Comparison of ENCODE assay signal across 35 mouse cellular contexts in genomic region chr12:9007811-9008210, GRCm38 (mm10).
"Had no signal": no experiment of that assay in that cellular context is flagged by ENCODE, and none has a peak within 500 bp of the region (broad histone marks: within the 10 kb centered on the region; RNA-seq: fewer than 3 reads in every experiment).

No protein-coding gene starts in this region.

- H3K27ac ChIP-seq: heart, embryonic 13.5 days; heart, embryonic 15.5 days; hindbrain, embryonic 10.5 days; hindbrain, embryonic 12.5 days; hindbrain, embryonic 13.5 days; hindbrain, embryonic 14.5 days; hindbrain, embryonic 15.5 days; hindbrain, postnatal 0 days; intestine, embryonic 15.5 days; kidney, embryonic 15.5 days; kidney, postnatal 0 days; layer of hippocampus, adult 2 months; left cerebral cortex, adult 2 months had no signal

- H3K4me3 ChIP-seq: heart, embryonic 12.5 days; heart, embryonic 13.5 days; heart, embryonic 15.5 days; hindbrain, embryonic 10.5 days; hindbrain, embryonic 12.5 days; hindbrain, embryonic 13.5 days; hindbrain, embryonic 15.5 days; intestine, embryonic 15.5 days; kidney, embryonic 15.5 days; layer of hippocampus, adult 2 months; left cerebral cortex, adult 2 months had no signal

- H3K36me3 ChIP-seq: intestine, embryonic 15.5 days had no signal

- H3K27me3 ChIP-seq: heart, embryonic 12.5 days; heart, embryonic 13.5 days; heart, embryonic 15.5 days; hindbrain, embryonic 12.5 days; hindbrain, embryonic 13.5 days; hindbrain, embryonic 15.5 days; intestine, embryonic 15.5 days; kidney, embryonic 15.5 days had no signal

- H3K9me3 ChIP-seq: heart, embryonic 12.5 days; heart, embryonic 13.5 days; heart, embryonic 15.5 days; hindbrain, embryonic 10.5 days; hindbrain, embryonic 12.5 days; hindbrain, embryonic 13.5 days; hindbrain, embryonic 15.5 days; intestine, embryonic 15.5 days; kidney, embryonic 15.5 days had no signal

- ATAC-seq: hindbrain, embryonic 16.5 days; hindbrain, postnatal 0 days; inflammation-experienced regulatory T-cells, adult 6 months; intestine, embryonic 15.5 days; intestine, embryonic 16.5 days; intestine, postnatal 0 days had no signal

- DNase-seq: heart, postnatal 10 days; heart, postnatal 14 days; heart, postnatal 36 days; heart, postnatal 4 days; kidney, adult 11 months; kidney, adult 18-20 months; kidney, adult 2 months; kidney, adult 8-10 months; kidney, adult 9 months; kidney, postnatal 10 days; kidney, postnatal 14 days; kidney, postnatal 25 days; kidney, postnatal 36 days; kidney, postnatal 4 days; layer of hippocampus, adult 9-11 months; layer of hippocampus, postnatal 36 days had no signal

- H3K9ac ChIP-seq: heart, embryonic 12.5 days; heart, embryonic 13.5 days; heart, embryonic 15.5 days; hindbrain, embryonic 12.5 days; hindbrain, embryonic 13.5 days; hindbrain, embryonic 14.5 days; hindbrain, embryonic 15.5 days; intestine, embryonic 15.5 days; kidney, embryonic 15.5 days had no signal

- H3K4me2 ChIP-seq: heart, embryonic 11.5 days; heart, embryonic 12.5 days; heart, embryonic 13.5 days; heart, embryonic 15.5 days; hindbrain, embryonic 12.5 days; hindbrain, embryonic 13.5 days; hindbrain, embryonic 14.5 days; hindbrain, embryonic 15.5 days; intestine, embryonic 15.5 days; kidney, embryonic 15.5 days had no signal

- H3K4me1 ChIP-seq: hindbrain, embryonic 10.5 days; hindbrain, embryonic 12.5 days; hindbrain, embryonic 13.5 days; hindbrain, embryonic 15.5 days; intestine, embryonic 15.5 days; kidney, embryonic 15.5 days had no signal
